Mouse (Mus musculus) CH12.LX (cell line): ENCODE results near the gene Osbpl6. TPM values are rescaled to one million over a fixed set of nuclear protein-coding genes. Genes with fewer than 3 reads are reported as not detected.

Experiments used
- DNase-seq: peaks from one replicate; pipeline ENCODE4 v3.0.0-alpha.2; 2013; ENCODE audit errors: extremely low read depth
- H3K27ac ChIP-seq: 2 replicates; pipeline ENCODE4 v1.5.1; 2012; ENCODE audit warnings: low read depth, mild to moderate bottlenecking, control low read depth, moderate library complexity; ENCODE audit not compliant: insufficient read depth
- H3K27me3 ChIP-seq: replicated peaks from 2 replicates; pipeline ENCODE3; 2012; ENCODE audit warnings: inconsistent platforms
- H3K36me3 ChIP-seq, 2 experiments: replicated peaks in 1 of 2; 2 replicates each; pipeline versions ENCODE3 to v1.6.1; 2012; ENCODE audit warnings: inconsistent platforms in 1 of 2, low read length in 1 of 2, mild to moderate bottlenecking in 1 of 2, mixed read lengths in 1 of 2, moderate library complexity in 1 of 2; ENCODE audit not compliant: control insufficient read depth in 1 of 2, insufficient read depth in 1 of 2
- H3K4me1 ChIP-seq, 2 experiments: 2 replicates each; pipeline ENCODE4 v1.6.1; 2012; ENCODE audit warnings: inconsistent platforms in 1 of 2, moderate library complexity in 1 of 2; ENCODE audit not compliant: insufficient read depth in 2 of 2, control insufficient read depth in 1 of 2
- H3K4me2 ChIP-seq: 2 replicates; pipeline ENCODE4 v1.6.1; 2012; ENCODE audit warnings: low read depth, mild to moderate bottlenecking, control low read depth; ENCODE audit not compliant: poor library complexity, insufficient read depth, severe bottlenecking
- H3K4me3 ChIP-seq, 3 experiments: fragments of 150-350 bp in 1 of 3; sonication (generic) in 1 of 3; replicated peaks in 1 of 3; 2 replicates each; pipeline versions ENCODE3 to v1.5.1; 2011 to 2012; ENCODE audit warnings: low read depth in 2 of 3, low read length in 2 of 3, mild to moderate bottlenecking in 2 of 3, moderate library complexity in 2 of 3, control low read depth in 1 of 3, improper control_type of control experiment in 1 of 3, inconsistent platforms in 1 of 3, mixed read lengths in 1 of 3; ENCODE audit not compliant: poor library complexity in 1 of 3
- H3K79me2 ChIP-seq: replicated peaks from 2 replicates; pipeline ENCODE4 v1.6.1; 2012; ENCODE audit warnings: mild to moderate bottlenecking, moderate library complexity; ENCODE audit not compliant: control insufficient read depth, poor library complexity, insufficient read depth, severe bottlenecking; ENCODE audit errors: extremely low read depth
- H3K9ac ChIP-seq: 2 replicates; pipeline ENCODE4 v1.6.1; 2012; ENCODE audit warnings: low read depth, mild to moderate bottlenecking, control low read depth, moderate library complexity; ENCODE audit not compliant: insufficient read depth
- H3K9me3 ChIP-seq: replicated peaks from 2 replicates; pipeline ENCODE3; 2012; ENCODE audit warnings: low read length, inconsistent platforms, mixed read lengths
- BHLHE40 ChIP-seq: IDR thresholded peaks from 2 replicates; pipeline ENCODE4 v1.6.1; 2011; ENCODE audit warnings: mild to moderate bottlenecking, low read depth, low read length, improper control_type of control experiment
- CHD1 ChIP-seq: IDR thresholded peaks from 2 replicates; pipeline ENCODE4 v1.6.1; 2012; ENCODE audit warnings: low read depth, low read length, improper control_type of control experiment, inconsistent platforms
- ELF1 ChIP-seq: IDR thresholded peaks from 2 replicates; pipeline ENCODE4 v1.6.1; 2014; ENCODE audit warnings: low read depth, mild to moderate bottlenecking, inconsistent platforms, low read length, improper control_type of control experiment
- EP300 ChIP-seq: IDR thresholded peaks from 2 replicates; pipeline ENCODE4 v1.6.1; 2011; ENCODE audit warnings: low read length, improper control_type of control experiment
- ETS1 ChIP-seq: conservative IDR thresholded peaks from 2 replicates; pipeline ENCODE4 v1.6.1; 2012; ENCODE audit warnings: low read depth, mild to moderate bottlenecking, inconsistent platforms, low read length, improper control_type of control experiment, moderate library complexity
- IRF4 ChIP-seq: IDR thresholded peaks from 2 replicates; pipeline ENCODE4 v1.6.1; 2014; ENCODE audit warnings: low read depth, mild to moderate bottlenecking, inconsistent platforms, low read length, improper control_type of control experiment
- MAFK ChIP-seq: IDR thresholded peaks from 2 replicates; pipeline ENCODE4 v1.6.1; 2011; ENCODE audit warnings: low read length, improper control_type of control experiment; ENCODE audit not compliant: insufficient replicate concordance
- MAX ChIP-seq: IDR thresholded peaks from 2 replicates; pipeline ENCODE4 v1.6.1; 2011; ENCODE audit warnings: low read length, improper control_type of control experiment
- MAZ ChIP-seq: IDR thresholded peaks from 2 replicates; pipeline ENCODE4 v1.6.1; 2012; ENCODE audit warnings: low read depth, mild to moderate bottlenecking, inconsistent platforms, low read length, improper control_type of control experiment, moderate library complexity
- MXI1 ChIP-seq: IDR thresholded peaks from 2 replicates; pipeline ENCODE4 v1.6.1; 2011; ENCODE audit warnings: mild to moderate bottlenecking, low read depth, low read length, improper control_type of control experiment
- MYC ChIP-seq: IDR thresholded peaks from 2 replicates; pipeline ENCODE4 v1.6.1; 2011; ENCODE audit warnings: low read depth, mild to moderate bottlenecking, improper control_type of control experiment, low read length
- NELFE ChIP-seq: IDR thresholded peaks from 2 replicates; pipeline ENCODE4 v1.6.1; 2011; ENCODE audit warnings: low read depth, low read length, improper control_type of control experiment
- NRF1 ChIP-seq: IDR thresholded peaks from 2 replicates; pipeline ENCODE4 v1.6.1; 2014; ENCODE audit warnings: low read depth, mild to moderate bottlenecking, inconsistent platforms, low read length, improper control_type of control experiment, moderate library complexity
- RAD21 ChIP-seq: IDR thresholded peaks from 2 replicates; pipeline ENCODE4 v1.6.1; 2011; ENCODE audit warnings: low read depth, mild to moderate bottlenecking, low read length, improper control_type of control experiment, moderate library complexity
- SMC3 ChIP-seq: IDR thresholded peaks from 2 replicates; pipeline ENCODE4 v1.6.1; 2011; ENCODE audit warnings: low read depth, low read length, improper control_type of control experiment
- TBP ChIP-seq: conservative IDR thresholded peaks from 2 replicates; pipeline ENCODE4 v1.6.1; 2011; ENCODE audit warnings: low read depth, low read length, improper control_type of control experiment
- USF2 ChIP-seq: conservative IDR thresholded peaks from 2 replicates; pipeline ENCODE4 v1.6.1; 2011; ENCODE audit warnings: low read depth, low read length, improper control_type of control experiment
- ZC3H11A ChIP-seq: IDR thresholded peaks from 2 replicates; pipeline ENCODE4 v1.6.1; 2012; ENCODE audit warnings: low read depth, mild to moderate bottlenecking, inconsistent platforms, low read length, improper control_type of control experiment
- ZKSCAN1 ChIP-seq: IDR thresholded peaks from 2 replicates; pipeline ENCODE4 v1.6.1; 2012; ENCODE audit warnings: low read depth, inconsistent platforms, low read length, improper control_type of control experiment, borderline replicate concordance
- dilution Hi-C: fragments of 300-500 bp; cut with MboI; formaldehyde crosslinking; loops from 2 replicates; pipeline ENCODE4 v1.14.3; 2020; ENCODE audit warnings: low sequenced_read_pairs; ENCODE audit not compliant: extremely low pct_unique_long_range_greater_than_20kb, extremely low pct_ligation_motif_present
- in situ Hi-C: fragments of 300-500 bp; cut with MboI; formaldehyde crosslinking; loops from 3 replicates; pipeline ENCODE4 v1.14.3; 2019; ENCODE audit warnings: low sequenced_read_pairs, low pct_ligation_motif_present, low pct_unique_long_range_greater_than_20kb, mixed read lengths
- polyA plus RNA-seq: library from polyadenylated mRNA; unstranded; fragments of >175 nt; gene quantifications from 2 replicates; pipeline ENCODE4 v1.2.1, GENCODE M21; 2012; ENCODE audit warnings: low read depth; ENCODE audit not compliant: insufficient read length
- total RNA-seq, 2 experiments: library from RNA; depleted of rRNA; stranded (reverse); fragments of 300-350 nt in 1 of 2; fragments of >200 nt in 1 of 2; gene quantifications; 2 replicates each; pipeline ENCODE4 v1.2.3; 2012 to 2014

Osbpl6 gene
- total and polyA plus RNA-seq, 3 experiments, result 0.19 to 0.60 (median 0.38) TPM

DNA sequence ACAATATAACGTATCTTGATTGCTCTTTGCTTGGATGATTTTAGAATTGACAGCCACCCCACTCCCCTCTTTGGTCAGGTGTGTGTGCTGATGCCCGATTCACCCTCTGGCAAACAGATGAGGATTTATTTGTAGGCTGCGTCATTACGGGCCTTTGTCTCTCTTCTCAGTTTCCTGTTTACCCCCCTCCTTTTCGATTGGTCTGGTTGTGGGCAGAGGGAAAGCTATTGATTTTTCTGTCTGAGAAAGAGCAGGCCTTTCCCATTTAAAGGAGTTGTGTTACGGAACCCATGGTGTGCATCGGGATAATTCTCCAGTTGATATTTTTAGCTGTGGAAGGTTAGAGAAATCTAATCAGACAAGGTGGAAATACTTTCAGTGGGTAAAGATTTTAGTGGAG lies 85.9 kb downstream of the Osbpl6 start:
- in situ Hi-C loops, result no loop called here
- no peaks in the 10 kb centered on the region for H3K36me3 ChIP-seq
- H3K4me2 ChIP-seq, result no peak overlapping the region

DNA sequence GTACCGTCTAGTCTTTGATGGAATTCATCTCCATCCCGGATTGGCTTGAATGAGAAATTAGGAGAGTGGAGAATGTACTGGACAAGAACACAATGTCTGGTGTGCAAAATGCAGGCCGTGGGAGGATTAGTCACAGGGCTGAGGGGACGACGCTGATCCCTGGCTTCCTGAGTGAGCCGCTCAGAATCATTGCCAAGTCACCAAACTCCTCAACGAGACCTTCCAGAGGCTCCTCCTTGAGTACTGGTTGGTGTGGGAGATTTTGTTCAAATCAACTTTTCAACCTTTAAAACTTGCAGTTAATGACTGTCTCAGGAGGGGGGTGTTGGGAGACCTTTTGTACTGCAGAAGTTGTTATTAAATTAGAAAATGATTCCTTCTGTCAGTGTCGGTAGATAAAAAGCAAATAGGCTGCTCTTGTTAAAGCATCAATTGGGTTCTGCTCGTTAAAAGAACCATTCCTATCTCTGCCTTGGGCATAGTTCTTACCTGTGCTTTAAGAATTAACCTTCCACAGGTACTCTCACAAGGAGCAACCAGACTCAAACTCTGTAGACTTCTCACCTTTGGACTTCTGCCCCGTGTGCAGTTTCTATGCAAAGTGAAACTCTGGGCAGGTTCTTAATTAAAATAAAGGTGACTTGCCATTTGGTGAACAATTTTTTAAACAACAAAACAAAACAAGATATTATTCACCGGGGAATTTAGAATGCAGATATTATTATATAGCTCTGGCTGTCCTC lies 89.9 kb downstream of the Osbpl6 start:
- H3K4me2 ChIP-seq, result no peak overlapping the region
- no peaks in the 10 kb centered on the region for H3K27me3 ChIP-seq
- H3K4me3 ChIP-seq, result no peak overlapping the region
- no peak for DNase-seq
- no peaks in the 10 kb centered on the region for H3K36me3 ChIP-seq
- dilution Hi-C loops (no loop called here), in situ Hi-C loops (no loop called here)
- no peaks in the 10 kb centered on the region for H3K9me3 ChIP-seq
- no peak overlapping the region for H3K9ac ChIP-seq
- TF ChIP-seq RAD21, result no peak
- no peak for TF ChIP-seq CHD1
- TF ChIP-seq EP300, result no peak
- TF ChIP-seq MAZ, result no peak
- TF ChIP-seq NELFE, result no peak
- TF ChIP-seq MYC, result no peak
- TF ChIP-seq TBP, result no peak
- TF ChIP-seq MAX, result no peak
- TF ChIP-seq USF2, result no peak
- no peak for TF ChIP-seq ZKSCAN1
- no peak for TF ChIP-seq IRF4
- no peak for TF ChIP-seq ZC3H11A
- no peak for TF ChIP-seq ETS1
- TF ChIP-seq SMC3, result no peak
- H3K79me2 ChIP-seq, result no peaks in the 10 kb centered on the region
- no peaks in the 10 kb centered on the region for H3K4me1 ChIP-seq
- no peak overlapping the region for H3K27ac ChIP-seq

More for the DNA sequence above, 85.9 kb downstream of the Osbpl6 start:
- H3K79me2 ChIP-seq, result no peaks in the 10 kb centered on the region
- H3K27ac ChIP-seq, result no peak overlapping the region
- no peak for TF ChIP-seq RAD21
- no peak for TF ChIP-seq NRF1
- TF ChIP-seq ELF1, result no peak
- no peak for TF ChIP-seq CHD1
- no peak for TF ChIP-seq MXI1
- TF ChIP-seq BHLHE40, result no peak
- no peak for TF ChIP-seq MAFK
- TF ChIP-seq, all 38 proteins: peak for 0
- no peak for DNase-seq
- no peaks in the 10 kb centered on the region for H3K27me3 ChIP-seq
- no peak overlapping the region for H3K4me3 ChIP-seq
- no peaks in the 10 kb centered on the region for H3K4me1 ChIP-seq
- H3K9ac ChIP-seq, result no peak overlapping the region
- dilution Hi-C loops, result no loop called here
- H3K9me3 ChIP-seq, result no peaks in the 10 kb centered on the region
